Mouse (Mus musculus) ES-E14 (cell line): ENCODE data around the gene Hdac10. TPM values are rescaled to one million over a fixed set of nuclear protein-coding genes. Genes with fewer than 3 reads are reported as not detected.

ENCODE experiments used
- DNase-seq: peaks from one replicate; pipeline ENCODE4 v3.0.0-alpha.2; 2013; ENCODE audit warnings: low read depth, low spot score
- H3K27ac ChIP-seq: 2 replicates; pipeline ENCODE4 v1.5.1; 2012; ENCODE audit warnings: low read depth, mild to moderate bottlenecking, low read length, moderate library complexity, mixed read lengths; ENCODE audit not compliant: poor library complexity, insufficient read depth, severe bottlenecking
- H3K36me3 ChIP-seq: 2 replicates; pipeline ENCODE4 v1.6.1; 2012; ENCODE audit warnings: mild to moderate bottlenecking, low read length, moderate library complexity, mixed read lengths; ENCODE audit not compliant: control insufficient read depth, poor library complexity, insufficient read depth, severe bottlenecking
- H3K4me1 ChIP-seq, 2 experiments: fragments of 150-350 bp in 1 of 2; sonication (generic) in 1 of 2; 2 replicates each; pipeline ENCODE4 v1.6.1; 2012; ENCODE audit warnings: low read length in 2 of 2, mild to moderate bottlenecking in 1 of 2, mixed read lengths in 1 of 2; ENCODE audit not compliant: control insufficient read depth in 2 of 2, insufficient read depth in 2 of 2, poor library complexity in 1 of 2
- H3K4me3 ChIP-seq, 2 experiments: fragments of 150-350 bp in 1 of 2; sonication (generic) in 1 of 2; 2 replicates each; pipeline ENCODE4 v1.5.1; 2012; ENCODE audit warnings: low read length in 2 of 2, low read depth in 1 of 2, mild to moderate bottlenecking in 1 of 2, mixed read lengths in 1 of 2; ENCODE audit not compliant: insufficient read depth in 1 of 2, poor library complexity in 1 of 2, severe bottlenecking in 1 of 2
- H3K9ac ChIP-seq: 2 replicates; pipeline ENCODE4 v1.6.1; 2012; ENCODE audit warnings: low read depth, mild to moderate bottlenecking, low read length, mixed read lengths; ENCODE audit not compliant: poor library complexity, insufficient read depth, severe bottlenecking
- H3K9me3 ChIP-seq: fragments of 150-350 bp; sonication (generic); 2 replicates; pipeline ENCODE4 v1.6.1; 2012; ENCODE audit warnings: low read depth, mild to moderate bottlenecking, low read length; ENCODE audit not compliant: control insufficient read depth, insufficient read depth
- CHD2 ChIP-seq: IDR thresholded peaks from 2 replicates; pipeline ENCODE4 v1.6.1; 2014; ENCODE audit warnings: mild to moderate bottlenecking, low read depth, low read length, inconsistent platforms
- HCFC1 ChIP-seq: IDR thresholded peaks from 2 replicates; pipeline ENCODE4 v1.6.1; 2012; ENCODE audit warnings: low read length, inconsistent platforms, borderline replicate concordance; ENCODE audit not compliant: insufficient read depth
- MAFK ChIP-seq: IDR thresholded peaks from 2 replicates; pipeline ENCODE4 v1.6.1; 2014; ENCODE audit warnings: mild to moderate bottlenecking, low read depth, low read length, inconsistent platforms; ENCODE audit not compliant: insufficient read depth
- ZC3H11A ChIP-seq: IDR thresholded peaks from 2 replicates; pipeline ENCODE4 v1.6.1; 2012; ENCODE audit warnings: low read depth, mild to moderate bottlenecking, inconsistent platforms, low read length, borderline replicate concordance
- ZNF384 ChIP-seq: IDR thresholded peaks from 2 replicates; pipeline ENCODE4 v1.6.1; 2012; ENCODE audit warnings: low read depth, low read length, inconsistent platforms
- in situ Hi-C, 2 experiments: fragments of 600-800 bp; cut with MboI; formaldehyde crosslinking; loops; one replicate each; pipeline ENCODE4 v1.15.1; 2025; ENCODE audit warnings: low sequenced_read_pairs in 2 of 2, inconsistent platforms in 1 of 2; ENCODE audit not compliant: unreplicated experiment in 2 of 2
- total RNA-seq: library from RNA; depleted of rRNA; stranded (reverse); fragments of 300-350 nt; gene quantifications from 2 replicates; pipeline ENCODE4 v1.2.3, GENCODE M21; 2012

Hdac10 gene
- total RNA-seq, 1 experiment: 7.4 TPM

DNA sequence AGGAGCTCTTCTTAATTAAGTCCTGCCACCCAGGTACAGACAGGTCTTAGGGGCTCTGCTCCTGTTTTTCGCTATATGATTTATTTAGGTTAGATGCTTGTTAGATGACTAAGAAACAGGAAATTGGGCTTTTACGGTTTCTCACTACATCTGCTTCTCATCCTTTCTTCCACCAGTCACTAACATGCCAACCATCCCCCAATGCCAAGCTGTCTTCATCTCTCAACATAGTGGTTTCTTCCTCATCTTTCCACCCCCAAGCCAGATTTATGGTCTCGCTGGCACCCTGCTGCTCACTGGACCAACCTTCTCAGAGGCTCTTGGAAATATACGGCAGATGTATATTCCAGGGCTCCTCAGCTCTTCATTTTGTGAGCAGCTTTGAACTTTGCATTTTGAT lies 37.8 kb downstream of the Hdac10 start:
- H3K4me1 ChIP-seq: peaks cover 2 to 3% of the 10 kb centered on the region in 2 experiments; a peak in 1 of 4 replicates
- no peak overlapping the region for H3K9ac ChIP-seq
- H3K36me3 ChIP-seq: peaks cover 6% of the 10 kb centered on the region; the same call in 1 of the 2 replicates
- H3K9me3 ChIP-seq: no peaks in the 10 kb centered on the region
- in situ Hi-C loops: no loop called here
- H3K4me3 ChIP-seq: no peak overlapping the region
- TF ChIP-seq MAFK: no peak
- TF ChIP-seq ZC3H11A: no peak
- no peak for TF ChIP-seq CHD2
- TF ChIP-seq HCFC1: no peak
- TF ChIP-seq ZNF384: no peak
- H3K27ac ChIP-seq: no peak overlapping the region
- no peak for DNase-seq

DNA sequence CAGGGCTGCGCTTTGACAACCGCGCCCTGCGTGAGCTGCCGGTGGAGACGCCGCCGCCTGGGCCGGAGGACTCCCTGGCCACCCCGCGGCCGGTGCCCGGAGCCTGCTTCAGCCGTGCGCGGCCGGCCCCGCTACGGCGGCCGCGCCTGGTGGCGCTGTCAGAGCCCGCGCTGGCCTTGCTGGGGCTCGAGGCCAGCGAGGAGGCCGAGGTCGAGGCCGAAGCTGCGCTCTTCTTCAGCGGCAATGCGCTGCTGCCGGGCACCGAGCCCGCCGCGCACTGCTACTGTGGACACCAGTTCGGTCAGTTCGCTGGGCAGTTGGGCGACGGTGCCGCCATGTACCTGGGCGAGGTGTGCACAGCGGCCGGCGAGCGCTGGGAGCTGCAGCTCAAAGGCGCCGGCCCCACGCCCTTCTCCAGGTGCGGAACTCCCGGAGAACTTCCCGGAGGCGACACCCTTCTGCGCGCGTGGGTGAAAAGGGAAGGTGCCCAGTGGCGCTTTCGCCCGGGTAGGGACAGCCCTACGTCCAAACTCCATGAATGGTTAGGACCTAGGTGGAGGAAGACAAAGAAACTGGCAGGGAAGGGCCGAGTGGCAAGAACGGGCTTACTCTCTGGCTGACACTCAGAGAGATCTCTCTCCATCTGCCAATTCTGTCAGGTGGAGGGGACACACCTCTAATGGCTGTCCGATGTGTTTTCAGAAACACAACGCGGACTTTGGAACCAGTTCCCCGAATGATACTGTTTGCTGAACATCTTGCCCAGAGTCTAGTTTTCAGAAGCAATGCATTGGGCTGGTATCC lies 39.0 kb downstream of the Hdac10 start:
- in situ Hi-C loops: no loop called here
- no peak for DNase-seq
- Histone ChIP-seq H3K4me1 (peaks cover 2 to 3% of the 10 kb centered on the region in 2 experiments; a peak in 1 of 4 replicates), H3K4me3 (peak overlapping the region; percentile 74 to 78), H3K27ac (no peak overlapping the region), H3K9ac (peak overlapping the region; percentile 82), H3K36me3 (peaks cover 12% of the 10 kb centered on the region; the same call in 1 of the 2 replicates), H3K9me3 (no peaks in the 10 kb centered on the region)
- TF ChIP-seq ZC3H11A (no peak), MAFK (no peak), CHD2 (no peak), ZNF384 (no peak), HCFC1 (no peak)

DNA sequence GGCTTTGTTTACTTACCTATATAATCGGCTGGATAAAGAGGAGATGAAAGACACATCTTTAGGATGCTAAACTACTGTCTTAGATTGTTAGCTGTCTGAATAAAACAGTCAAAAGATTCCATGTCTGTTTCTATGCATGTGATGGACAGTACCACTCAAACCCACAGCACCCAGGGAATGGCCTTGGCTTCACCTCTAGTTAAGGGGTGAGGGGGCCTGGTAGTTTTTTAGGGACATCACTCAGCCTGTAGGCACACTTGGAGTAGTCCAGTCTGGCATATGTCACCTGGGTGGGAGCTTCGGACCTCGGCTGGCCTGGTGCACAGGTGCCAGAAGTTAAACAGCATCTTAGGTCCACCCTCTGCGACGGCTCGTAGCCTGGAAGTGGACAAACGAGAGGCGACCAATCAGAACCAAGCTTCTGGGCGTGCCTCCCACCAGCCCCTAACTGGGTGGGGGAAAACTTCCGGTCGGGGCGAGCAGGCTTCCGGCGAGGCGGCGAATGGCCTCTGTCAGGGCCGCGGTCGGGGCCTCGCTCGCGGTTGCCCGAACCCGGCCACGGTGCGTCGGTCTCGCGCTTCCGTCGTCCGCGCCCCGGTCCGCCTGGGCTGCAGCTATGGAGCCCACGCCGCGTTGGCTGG lies 39.8 kb downstream of the Hdac10 start, which contains the start of gene Selenoo:
Gene Selenoo (plus strand): TSS at position 478 of the 641 bp plus-strand sequence.
- H3K9me3 ChIP-seq: no peaks in the 10 kb centered on the region
- peak; percentile 47 for DNase-seq
- H3K27ac ChIP-seq: no peak within 1 kb of the TSS
- peak within 1 kb of the TSS; percentile 82 for H3K9ac ChIP-seq
- H3K36me3 ChIP-seq: peaks cover 15% of the 10 kb centered on the region; the same call in 1 of the 2 replicates
- in situ Hi-C loops: no loop called here
- H3K4me3 ChIP-seq: peak within 1 kb of the TSS; percentile 74 to 78
- H3K4me1 ChIP-seq: peaks cover 2 to 3% of the 10 kb centered on the region in 2 experiments; a peak in 1 of 4 replicates
- no peak for TF ChIP-seq CHD2
- TF ChIP-seq HCFC1: no peak
- TF ChIP-seq ZNF384: no peak
- TF ChIP-seq ZC3H11A: no peak
- TF ChIP-seq MAFK: no peak

GRCm38 (mm10) chr15:89084826-89085225 lies 43.7 kb downstream of the Hdac10 start:
- H3K27ac ChIP-seq: no peak overlapping the region
- no peak overlapping the region for H3K9ac ChIP-seq
- H3K9me3 ChIP-seq: no peaks in the 10 kb centered on the region
- no peak for DNase-seq
- in situ Hi-C loops: no loop called here
- H3K4me3 ChIP-seq: no peak overlapping the region
- H3K4me1 ChIP-seq: peaks cover 2% of the 10 kb centered on the region in 2 experiments; a peak in 1 of 4 replicates
- H3K36me3 ChIP-seq: peaks cover 27% of the 10 kb centered on the region; the same call in 1 of the 2 replicates
- TF ChIP-seq HCFC1 (no peak), MAFK (no peak), CHD2 (no peak), ZC3H11A (no peak), ZNF384 (no peak)
